Mouse (Mus musculus) gastrocnemius, adult 2 months (tissue): ENCODE results near the gene Sesn1. TPM values are rescaled to one million over a fixed set of nuclear protein-coding genes. Genes with fewer than 3 reads are reported as not detected.

Experiments used
- DNase-seq: peaks from one replicate; pipeline ENCODE4 v3.0.0; 2022
- H3K27ac ChIP-seq: fragments of 200-600 bp; 2 replicates; pipeline ENCODE4 v1.8.1; 2022; ENCODE audit warnings: mild to moderate bottlenecking
- H3K4me3 ChIP-seq: fragments of 200-600 bp; 2 replicates; pipeline ENCODE4 v1.8.1; 2022; ENCODE audit warnings: mild to moderate bottlenecking, moderate library complexity
- CTCF ChIP-seq: fragments of 200-600 bp; IDR thresholded peaks from 2 replicates; pipeline ENCODE4 v1.8.1; 2022; ENCODE audit warnings: antibody characterized with exemption, mild to moderate bottlenecking, moderate library complexity
- intact Hi-C: fragments of 180-260 bp; cut with DNase I; formaldehyde crosslinking; loops from one replicate; pipeline ENCODE4 v1.15.1; 2025
- total RNA-seq, 2 experiments: library from RNA; stranded (reverse); gene quantifications; 2 replicates each; pipeline ENCODE4 v1.2.3; 2021

The Sesn1 gene
- total RNA-seq, 2 experiments from 2014 or later: 18.5 to 52.7 TPM

DNA sequence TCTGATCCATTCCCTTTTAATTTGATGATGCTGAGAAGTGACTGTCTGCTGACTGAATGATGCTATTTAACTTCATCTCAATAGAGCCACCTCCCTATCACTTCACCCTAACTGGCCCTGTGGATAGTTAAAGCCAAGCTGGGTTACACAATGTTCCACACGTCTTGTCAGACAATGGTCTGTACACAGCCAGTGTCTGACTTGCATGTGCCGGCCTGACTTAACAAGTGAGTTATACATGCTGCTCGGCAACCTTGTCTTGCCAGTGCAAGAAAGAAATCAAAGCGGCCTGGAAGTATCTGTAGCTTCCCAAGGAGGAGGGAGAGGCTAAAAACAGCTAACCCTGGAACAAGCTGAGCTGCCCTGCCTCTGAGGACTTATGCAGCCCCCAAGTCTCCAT lies 71.7 kb downstream of the Sesn1 start:
- Histone ChIP-seq H3K4me3 (no peak overlapping the region), H3K27ac (peak overlapping the region; percentile 59)
- no peak for DNase-seq
- intact Hi-C loops: no loop called here
- TF ChIP-seq CTCF: no peak

- no peak for TF ChIP-seq CTCF
- peak overlapping the region; percentile 67 for H3K27ac ChIP-seq
- intact Hi-C loops: no loop called here
- H3K4me3 ChIP-seq: no peak overlapping the region
- no peak for DNase-seq
Observed at GRCm38 (mm10) chr10:41883741-41884575, 74.2 kb downstream of the Sesn1 start.

- peak overlapping the region; percentile 99 for H3K27ac ChIP-seq
- no peak for TF ChIP-seq CTCF
- peak overlapping the region; percentile 85 for H3K4me3 ChIP-seq
- intact Hi-C loops: no loop called here
- DNase-seq: peak; percentile 99
Observed at GRCm38 (mm10) chr10:41887080-41887821, 77.5 kb downstream of the Sesn1 start.

DNA sequence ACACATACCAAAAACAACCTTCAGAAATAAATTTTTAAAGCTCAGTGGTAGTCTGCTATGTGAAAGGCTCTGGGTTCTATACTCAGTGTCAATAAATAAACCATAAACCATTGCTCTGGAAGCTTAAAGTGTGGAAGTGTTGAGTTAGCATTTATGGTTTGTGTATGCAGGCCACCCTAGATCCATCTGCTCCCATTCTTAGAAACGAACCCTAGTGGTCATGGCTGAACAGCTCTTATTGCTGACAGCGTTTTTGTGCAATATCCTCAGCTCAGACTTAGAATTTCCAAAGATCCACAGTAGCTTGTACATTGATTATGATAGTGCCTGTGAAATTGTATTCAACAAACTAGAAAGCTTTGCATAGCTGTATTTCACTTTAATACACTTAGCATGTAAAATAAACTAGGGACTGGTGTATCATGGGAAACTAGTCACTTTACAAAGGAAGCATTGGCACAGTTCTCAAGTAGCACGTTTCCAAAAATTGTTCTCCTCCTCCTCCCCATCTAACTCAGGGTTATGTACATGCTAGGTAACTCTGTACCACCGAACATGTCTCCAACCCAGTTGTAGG lies 78.7 kb downstream of the Sesn1 start:
- intact Hi-C loops: loop anchor here (1.0 kb wide), 1 partner anchor 56 kb away; no protein-coding TSS in a partner anchor
- peak overlapping the region; percentile 99 for H3K27ac ChIP-seq
- DNase-seq: no peak
- TF ChIP-seq CTCF: peak; percentile 60
- H3K4me3 ChIP-seq: peak overlapping the region; percentile 85

- no peak for DNase-seq
- H3K27ac ChIP-seq: peak overlapping the region; percentile 36
- intact Hi-C loops: no loop called here
Observed at GRCm38 (mm10) chr10:41889566-41889965, 79.8 kb downstream of the Sesn1 start.

DNA sequence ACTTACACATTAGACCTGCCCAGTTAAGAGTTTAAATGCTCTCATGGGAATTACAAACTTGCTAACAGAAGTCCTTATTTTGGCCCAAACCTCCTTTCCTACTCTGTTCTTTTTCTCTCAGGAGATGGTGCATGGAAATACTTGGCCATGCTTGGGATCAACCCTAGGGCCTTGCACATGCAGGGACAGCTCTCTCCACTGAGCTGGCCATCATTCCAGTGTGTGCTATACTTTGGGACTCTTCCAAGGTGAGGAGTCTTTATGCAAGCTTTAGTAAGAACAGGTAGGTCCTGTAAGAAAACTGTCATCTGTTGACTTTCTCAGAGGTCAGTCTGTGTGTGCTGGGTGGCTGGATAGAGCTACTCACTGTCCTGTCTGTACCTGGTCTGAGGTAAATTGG lies 80.8 kb downstream of the Sesn1 start:
- peak overlapping the region; percentile 25 for H3K27ac ChIP-seq
- intact Hi-C loops: no loop called here
- TF ChIP-seq CTCF: no peak
- no peak for DNase-seq
- peak overlapping the region; percentile 85 for H3K4me3 ChIP-seq

More at GRCm38 (mm10) chr10:41889566-41889965, 79.8 kb downstream of the Sesn1 start:
- peak overlapping the region; percentile 85 for H3K4me3 ChIP-seq
- TF ChIP-seq CTCF: no peak

DNA sequence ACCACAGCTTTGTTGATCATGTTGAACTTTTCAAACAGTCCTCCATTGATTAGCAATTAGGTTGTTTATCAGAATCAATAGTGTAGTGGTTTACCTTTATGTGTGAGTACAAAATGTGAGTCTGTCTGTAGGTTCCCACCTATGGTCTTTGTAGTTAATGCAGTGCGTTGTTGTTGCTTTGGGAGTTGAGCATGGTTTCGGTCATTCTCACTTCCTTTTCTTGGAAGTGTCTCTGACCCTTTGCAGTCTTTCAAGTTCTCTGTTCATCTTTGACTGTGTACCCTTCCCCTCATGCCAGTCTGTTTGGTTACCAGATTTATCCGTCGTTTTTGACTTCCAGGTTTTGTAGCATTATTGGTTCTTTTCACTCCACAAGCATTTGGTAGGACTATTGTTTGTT lies 81.6 kb downstream of the Sesn1 start:
- intact Hi-C loops: no loop called here
- no peak for DNase-seq
- no peak for TF ChIP-seq CTCF
- peak overlapping the region; percentile 85 for H3K4me3 ChIP-seq
- peak overlapping the region; percentile 25 for H3K27ac ChIP-seq

GRCm38 (mm10) chr10:41893433-41894411 lies 84.0 kb downstream of the Sesn1 start:
- Histone ChIP-seq H3K4me3 (peak overlapping the region; percentile 41), H3K27ac (peak overlapping the region; percentile 90)
- TF ChIP-seq CTCF: no peak
- peak; percentile 78 for DNase-seq
- intact Hi-C loops: no loop called here

DNA sequence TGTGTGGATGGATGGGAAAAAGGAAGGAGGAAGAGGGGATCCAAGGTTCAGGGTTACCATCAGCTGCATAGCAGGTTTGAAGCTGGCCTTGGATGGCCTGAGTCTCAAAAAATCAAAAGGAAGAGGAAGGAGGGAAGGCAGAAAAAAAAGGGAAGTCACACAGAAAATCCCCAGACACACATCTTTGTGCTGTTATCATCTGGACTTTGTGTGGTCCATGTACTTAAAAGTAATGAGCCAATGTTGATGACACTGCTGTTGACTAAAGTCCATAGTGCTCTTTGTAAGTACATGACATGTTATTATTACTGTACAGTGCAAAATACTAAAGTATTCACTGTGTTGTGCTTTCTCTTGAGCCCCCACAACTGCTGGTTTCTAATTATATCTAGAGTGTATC lies 86.7 kb downstream of the Sesn1 start:
- DNase-seq: no peak
- intact Hi-C loops: no loop called here
- TF ChIP-seq CTCF: no peak
- no peak overlapping the region for H3K27ac ChIP-seq
- H3K4me3 ChIP-seq: no peak overlapping the region

DNA sequence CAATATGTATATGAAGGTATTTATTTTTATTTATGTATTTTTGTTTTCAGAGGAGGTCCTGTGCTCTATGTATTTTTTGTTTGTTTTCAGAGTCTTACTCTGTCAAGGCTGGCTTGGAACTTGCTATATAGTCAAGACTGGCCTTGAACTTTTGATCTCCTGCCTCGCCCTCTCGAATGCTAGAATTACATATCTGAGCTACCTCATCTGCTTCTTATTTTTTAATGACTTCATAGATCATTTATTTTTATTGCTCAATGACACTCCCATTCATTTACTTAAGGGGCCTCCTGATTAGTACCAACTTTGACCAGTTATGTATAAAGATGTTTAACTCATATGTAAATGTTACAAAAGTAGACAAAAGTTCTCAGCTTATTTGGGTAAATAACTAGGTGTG lies 87.1 kb downstream of the Sesn1 start:
- no peak for TF ChIP-seq CTCF
- intact Hi-C loops: no loop called here
- no peak overlapping the region for H3K4me3 ChIP-seq
- no peak overlapping the region for H3K27ac ChIP-seq
- no peak for DNase-seq

DNA sequence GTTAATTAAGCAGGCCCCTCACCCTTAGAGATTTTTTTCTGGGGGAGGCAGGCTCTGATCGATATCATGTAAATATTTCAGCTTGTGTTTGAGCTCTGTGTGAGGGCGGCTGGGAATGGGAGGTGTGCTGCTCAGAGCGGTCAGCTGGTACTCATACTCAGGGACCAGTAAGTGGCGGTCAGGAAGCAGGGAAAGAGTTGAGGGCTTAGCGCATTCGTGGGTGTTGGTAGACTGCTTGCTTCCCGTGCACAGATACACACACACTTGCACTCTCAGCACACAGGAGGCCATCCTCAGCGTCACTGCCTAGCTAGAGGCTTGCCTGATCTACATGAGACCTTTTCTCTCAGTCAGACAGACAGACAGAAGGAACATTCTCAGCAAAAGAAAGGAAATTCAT lies 91.7 kb downstream of the Sesn1 start:
- Histone ChIP-seq H3K27ac (peak overlapping the region; percentile 70), H3K4me3 (0 out of 2 replicates have a peak overlapping the region, but pooled peaks have one; percentile 15)
- no peak for TF ChIP-seq CTCF
- DNase-seq: no peak
- intact Hi-C loops: no loop called here

- peak; percentile 74 for DNase-seq
- H3K27ac ChIP-seq: peak overlapping the region; percentile 70
- H3K4me3 ChIP-seq: no peak overlapping the region; the same call in 1 of the 2 replicates
- TF ChIP-seq CTCF: no peak
- intact Hi-C loops: no loop called here
Observed at GRCm38 (mm10) chr10:41901864-41902263, 92.1 kb downstream of the Sesn1 start.
